Mouse (Mus musculus): Measurements from ENCODE around the gene Parl.

The Parl gene

GRCm38 (mm10) chr16:20301770-20302649 lies at the start of gene Parl:
Parl (minus strand) TSS chr16:20302387.
- peak; percentile 97 for DNase-seq

- DNase-seq: peak; percentile 72
Measured at GRCm38 (mm10) chr16:20345464-20345863, 43.3 kb upstream of the Parl start.

- DNase-seq: no peak
Measured at GRCm38 (mm10) chr16:20338616-20339015, 36.4 kb upstream of the Parl start.

- DNase-seq: no peak
Measured at GRCm38 (mm10) chr16:20334918-20335317, 32.7 kb upstream of the Parl start.

- DNase-seq: no peak
Measured at GRCm38 (mm10) chr16:20328306-20328705, 26.1 kb upstream of the Parl start.

- DNase-seq: peak; percentile 92
Measured at GRCm38 (mm10) chr16:20325286-20325685, 23.1 kb upstream of the Parl start, which contains the start of gene Cyp2ab1. Cyp2ab1 (minus strand) TSS chr16:20325404.

GRCm38 (mm10) chr16:20323907-20324306 lies 21.7 kb upstream of the Parl start:
- peak; percentile 92 for DNase-seq

GRCm38 (mm10) chr16:20322274-20322673 lies 20.1 kb upstream of the Parl start:
- DNase-seq: no peak

- DNase-seq: no peak
Measured at GRCm38 (mm10) chr16:20316770-20317169, 14.6 kb upstream of the Parl start.

GRCm38 (mm10) chr16:20315266-20315665 lies 13.1 kb upstream of the Parl start:
- no peak for DNase-seq

GRCm38 (mm10) chr16:20312272-20312671 lies 10.1 kb upstream of the Parl start:
- DNase-seq: no peak

- DNase-seq: no peak
Measured at GRCm38 (mm10) chr16:20300076-20300475, 2.1 kb downstream of the Parl start.

- DNase-seq: no peak
Measured at GRCm38 (mm10) chr16:20280238-20280637, 21.9 kb downstream of the Parl start.

- no peak for DNase-seq
Measured at GRCm38 (mm10) chr16:20279395-20279794, 22.8 kb downstream of the Parl start.

GRCm38 (mm10) chr16:20272994-20273393 lies 29.2 kb downstream of the Parl start:
- DNase-seq: no peak

GRCm38 (mm10) chr16:20271339-20271738 lies 30.8 kb downstream of the Parl start:
- DNase-seq: no peak

- no peak for DNase-seq
Measured at GRCm38 (mm10) chr16:20265089-20265488, 37.1 kb downstream of the Parl start.

GRCm38 (mm10) chr16:20257926-20258325 lies 44.3 kb downstream of the Parl start:
- DNase-seq: no peak

- no peak for DNase-seq
Measured at GRCm38 (mm10) chr16:20248442-20249174, 53.6 kb downstream of the Parl start.

GRCm38 (mm10) chr16:20247103-20247502 lies 55.1 kb downstream of the Parl start:
- DNase-seq: no peak

- DNase-seq: peak; percentile 89
Measured at GRCm38 (mm10) chr16:20240468-20241414, 61.4 kb downstream of the Parl start, which contains the start of gene Map6d1. Map6d1 (minus strand) TSS chr16:20241358.

- no peak for DNase-seq
Measured at GRCm38 (mm10) chr16:20238646-20239045, 63.5 kb downstream of the Parl start.

- DNase-seq: peak; percentile 83
Measured at GRCm38 (mm10) chr16:20237426-20237825, 64.8 kb downstream of the Parl start.

Measured in heart, adult 11 months (tissue).